Mouse (Mus musculus) spleen, adult 12 weeks (tissue): ENCODE data around the gene Vwa3b.

Source experiments
- DNase-seq: peaks from one replicate; pipeline ENCODE4 v3.0.0; 2022; ENCODE audit warnings: low spot score

Vwa3b gene

DNA sequence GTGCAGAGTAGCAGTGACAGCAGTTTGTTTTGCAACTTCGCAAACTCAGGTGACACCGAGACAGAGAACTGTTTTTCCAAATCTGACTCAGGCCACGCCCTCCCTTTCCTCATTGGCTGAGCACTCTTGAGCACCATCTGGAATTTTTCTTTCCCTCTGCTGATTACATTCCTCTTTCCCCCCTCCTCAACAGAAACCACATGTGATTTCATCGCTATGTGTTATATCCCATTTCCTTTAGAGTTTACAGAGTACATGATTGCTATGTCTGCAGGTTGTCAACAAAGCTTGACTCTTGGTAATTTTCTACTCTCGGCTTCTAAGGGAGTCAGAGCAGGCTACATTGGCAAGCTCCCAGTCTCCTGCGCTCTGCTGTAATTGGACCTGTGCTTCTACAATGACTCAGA lies 204.9 kb downstream of the Vwa3b start:
- no peak for DNase-seq
